Mouse (Mus musculus) CH12.LX (cell line): Measurements from ENCODE around the gene A230050P20Rik. TPM values are rescaled to one million over a fixed set of nuclear protein-coding genes. Genes with fewer than 3 reads are reported as not detected.

Source experiments
- DNase-seq: peaks from one replicate; pipeline ENCODE4 v3.0.0-alpha.2; 2013; ENCODE audit errors: extremely low read depth
- H3K27ac ChIP-seq: 2 replicates; pipeline ENCODE4 v1.5.1; 2012; ENCODE audit warnings: low read depth, mild to moderate bottlenecking, control low read depth, moderate library complexity; ENCODE audit not compliant: insufficient read depth
- H3K27me3 ChIP-seq: replicated peaks from 2 replicates; pipeline ENCODE3; 2012; ENCODE audit warnings: inconsistent platforms
- H3K36me3 ChIP-seq, 2 experiments: replicated peaks in 1 of 2; 2 replicates each; pipeline versions ENCODE3 to v1.6.1; 2012; ENCODE audit warnings: inconsistent platforms in 1 of 2, low read length in 1 of 2, mild to moderate bottlenecking in 1 of 2, mixed read lengths in 1 of 2, moderate library complexity in 1 of 2; ENCODE audit not compliant: control insufficient read depth in 1 of 2, insufficient read depth in 1 of 2
- H3K4me1 ChIP-seq, 2 experiments: 2 replicates each; pipeline ENCODE4 v1.6.1; 2012; ENCODE audit warnings: inconsistent platforms in 1 of 2, moderate library complexity in 1 of 2; ENCODE audit not compliant: insufficient read depth in 2 of 2, control insufficient read depth in 1 of 2
- H3K4me2 ChIP-seq: 2 replicates; pipeline ENCODE4 v1.6.1; 2012; ENCODE audit warnings: low read depth, mild to moderate bottlenecking, control low read depth; ENCODE audit not compliant: poor library complexity, insufficient read depth, severe bottlenecking
- H3K4me3 ChIP-seq, 3 experiments: fragments of 150-350 bp in 1 of 3; sonication (generic) in 1 of 3; replicated peaks in 1 of 3; 2 replicates each; pipeline versions ENCODE3 to v1.5.1; 2011 to 2012; ENCODE audit warnings: low read depth in 2 of 3, low read length in 2 of 3, mild to moderate bottlenecking in 2 of 3, moderate library complexity in 2 of 3, control low read depth in 1 of 3, improper control_type of control experiment in 1 of 3, inconsistent platforms in 1 of 3, mixed read lengths in 1 of 3; ENCODE audit not compliant: poor library complexity in 1 of 3
- H3K79me2 ChIP-seq: replicated peaks from 2 replicates; pipeline ENCODE4 v1.6.1; 2012; ENCODE audit warnings: mild to moderate bottlenecking, moderate library complexity; ENCODE audit not compliant: control insufficient read depth, poor library complexity, insufficient read depth, severe bottlenecking; ENCODE audit errors: extremely low read depth
- H3K9ac ChIP-seq: 2 replicates; pipeline ENCODE4 v1.6.1; 2012; ENCODE audit warnings: low read depth, mild to moderate bottlenecking, control low read depth, moderate library complexity; ENCODE audit not compliant: insufficient read depth
- H3K9me3 ChIP-seq: replicated peaks from 2 replicates; pipeline ENCODE3; 2012; ENCODE audit warnings: low read length, inconsistent platforms, mixed read lengths
- CHD1 ChIP-seq: IDR thresholded peaks from 2 replicates; pipeline ENCODE4 v1.6.1; 2012; ENCODE audit warnings: low read depth, low read length, improper control_type of control experiment, inconsistent platforms
- CHD2 ChIP-seq: IDR thresholded peaks from 2 replicates; pipeline ENCODE4 v1.6.1; 2011; ENCODE audit warnings: low read length, improper control_type of control experiment
- E2F4 ChIP-seq: IDR thresholded peaks from 2 replicates; pipeline ENCODE4 v1.6.1; 2011; ENCODE audit warnings: low read depth, low read length, improper control_type of control experiment; ENCODE audit not compliant: insufficient replicate concordance
- EP300 ChIP-seq: IDR thresholded peaks from 2 replicates; pipeline ENCODE4 v1.6.1; 2011; ENCODE audit warnings: low read length, improper control_type of control experiment
- ETS1 ChIP-seq: conservative IDR thresholded peaks from 2 replicates; pipeline ENCODE4 v1.6.1; 2012; ENCODE audit warnings: low read depth, mild to moderate bottlenecking, inconsistent platforms, low read length, improper control_type of control experiment, moderate library complexity
- IRF4 ChIP-seq: IDR thresholded peaks from 2 replicates; pipeline ENCODE4 v1.6.1; 2014; ENCODE audit warnings: low read depth, mild to moderate bottlenecking, inconsistent platforms, low read length, improper control_type of control experiment
- JUN ChIP-seq: IDR thresholded peaks from 2 replicates; pipeline ENCODE4 v1.6.1; 2011; ENCODE audit warnings: low read depth, mild to moderate bottlenecking, low read length, improper control_type of control experiment, moderate library complexity; ENCODE audit not compliant: insufficient read depth
- JUND ChIP-seq: conservative IDR thresholded peaks from 2 replicates; pipeline ENCODE4 v1.6.1; 2011; ENCODE audit warnings: low read depth, low read length, improper control_type of control experiment
- KAT2A ChIP-seq: IDR thresholded peaks from 2 replicates; pipeline ENCODE4 v1.6.1; 2012; ENCODE audit warnings: low read length, improper control_type of control experiment, inconsistent platforms; ENCODE audit not compliant: insufficient replicate concordance
- MAFK ChIP-seq: IDR thresholded peaks from 2 replicates; pipeline ENCODE4 v1.6.1; 2011; ENCODE audit warnings: low read length, improper control_type of control experiment; ENCODE audit not compliant: insufficient replicate concordance
- MAZ ChIP-seq: IDR thresholded peaks from 2 replicates; pipeline ENCODE4 v1.6.1; 2012; ENCODE audit warnings: low read depth, mild to moderate bottlenecking, inconsistent platforms, low read length, improper control_type of control experiment, moderate library complexity
- MEF2A ChIP-seq: IDR thresholded peaks from 2 replicates; pipeline ENCODE4 v1.6.1; 2014; ENCODE audit warnings: low read depth, mild to moderate bottlenecking, inconsistent platforms, low read length, improper control_type of control experiment, borderline replicate concordance
- MXI1 ChIP-seq: IDR thresholded peaks from 2 replicates; pipeline ENCODE4 v1.6.1; 2011; ENCODE audit warnings: mild to moderate bottlenecking, low read depth, low read length, improper control_type of control experiment
- MYC ChIP-seq: IDR thresholded peaks from 2 replicates; pipeline ENCODE4 v1.6.1; 2011; ENCODE audit warnings: low read depth, mild to moderate bottlenecking, improper control_type of control experiment, low read length
- NELFE ChIP-seq: IDR thresholded peaks from 2 replicates; pipeline ENCODE4 v1.6.1; 2011; ENCODE audit warnings: low read depth, low read length, improper control_type of control experiment
- NRF1 ChIP-seq: IDR thresholded peaks from 2 replicates; pipeline ENCODE4 v1.6.1; 2014; ENCODE audit warnings: low read depth, mild to moderate bottlenecking, inconsistent platforms, low read length, improper control_type of control experiment, moderate library complexity
- POLR2A ChIP-seq: IDR thresholded peaks from 2 replicates; pipeline ENCODE4 v1.6.1; 2011; ENCODE audit warnings: low read depth, mild to moderate bottlenecking, improper control_type of control experiment, low read length
- POLR2AphosphoS2 ChIP-seq: IDR thresholded peaks from 2 replicates; pipeline ENCODE4 v1.6.1; 2011; ENCODE audit warnings: low read depth, low read length, improper control_type of control experiment
- SIN3A ChIP-seq: IDR thresholded peaks from 2 replicates; pipeline ENCODE4 v1.6.1; 2012; ENCODE audit warnings: low read length, improper control_type of control experiment, inconsistent platforms
- SMC3 ChIP-seq: IDR thresholded peaks from 2 replicates; pipeline ENCODE4 v1.6.1; 2011; ENCODE audit warnings: low read depth, low read length, improper control_type of control experiment
- TBP ChIP-seq: conservative IDR thresholded peaks from 2 replicates; pipeline ENCODE4 v1.6.1; 2011; ENCODE audit warnings: low read depth, low read length, improper control_type of control experiment
- UBTF ChIP-seq: IDR thresholded peaks from 2 replicates; pipeline ENCODE4 v1.6.1; 2012; ENCODE audit warnings: low read depth, mild to moderate bottlenecking, inconsistent platforms, low read length, improper control_type of control experiment, moderate library complexity
- USF1 ChIP-seq: IDR thresholded peaks from 2 replicates; pipeline ENCODE4 v1.6.1; 2014; ENCODE audit warnings: low read depth, mild to moderate bottlenecking, inconsistent platforms, low read length, improper control_type of control experiment
- USF2 ChIP-seq: conservative IDR thresholded peaks from 2 replicates; pipeline ENCODE4 v1.6.1; 2011; ENCODE audit warnings: low read depth, low read length, improper control_type of control experiment
- ZC3H11A ChIP-seq: IDR thresholded peaks from 2 replicates; pipeline ENCODE4 v1.6.1; 2012; ENCODE audit warnings: low read depth, mild to moderate bottlenecking, inconsistent platforms, low read length, improper control_type of control experiment
- ZKSCAN1 ChIP-seq: IDR thresholded peaks from 2 replicates; pipeline ENCODE4 v1.6.1; 2012; ENCODE audit warnings: low read depth, inconsistent platforms, low read length, improper control_type of control experiment, borderline replicate concordance
- ZMIZ1 ChIP-seq: IDR thresholded peaks from 2 replicates; pipeline ENCODE4 v1.6.1; 2012; ENCODE audit warnings: low read depth, mild to moderate bottlenecking, inconsistent platforms, low read length, improper control_type of control experiment
- dilution Hi-C: fragments of 300-500 bp; cut with MboI; formaldehyde crosslinking; loops from 2 replicates; pipeline ENCODE4 v1.14.3; 2020; ENCODE audit warnings: low sequenced_read_pairs; ENCODE audit not compliant: extremely low pct_unique_long_range_greater_than_20kb, extremely low pct_ligation_motif_present
- in situ Hi-C: fragments of 300-500 bp; cut with MboI; formaldehyde crosslinking; loops from 3 replicates; pipeline ENCODE4 v1.14.3; 2019; ENCODE audit warnings: low sequenced_read_pairs, low pct_ligation_motif_present, low pct_unique_long_range_greater_than_20kb, mixed read lengths
- polyA plus RNA-seq: library from polyadenylated mRNA; unstranded; fragments of >175 nt; gene quantifications from 2 replicates; pipeline ENCODE4 v1.2.1, GENCODE M21; 2012; ENCODE audit warnings: low read depth; ENCODE audit not compliant: insufficient read length
- total RNA-seq, 2 experiments: library from RNA; depleted of rRNA; stranded (reverse); fragments of 300-350 nt in 1 of 2; fragments of >200 nt in 1 of 2; gene quantifications; 2 replicates each; pipeline ENCODE4 v1.2.3; 2012 to 2014

A230050P20Rik gene
- total and polyA plus RNA-seq, 3 experiments = 3.3 to 25.2 (median 11.0) TPM

DNA sequence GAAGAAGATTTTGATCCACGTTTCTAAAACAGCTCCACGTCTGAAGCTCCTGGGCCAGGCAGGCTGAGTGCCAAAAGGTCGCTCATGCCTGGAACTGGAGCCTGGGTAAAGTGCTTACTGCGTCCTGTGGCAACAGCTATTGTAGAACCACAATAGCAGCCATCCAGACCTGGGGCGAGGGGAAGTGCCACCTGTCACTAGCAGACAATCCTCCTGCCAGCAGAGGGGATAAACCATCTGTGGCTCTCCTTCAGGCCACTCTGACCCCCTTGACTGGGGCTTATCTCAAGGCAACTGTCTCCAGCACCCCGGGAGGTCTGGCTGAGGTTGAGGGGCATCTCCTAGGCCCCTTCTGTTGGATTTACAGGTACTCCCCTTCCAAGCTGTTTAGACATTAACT is 29.5 kb upstream of the A230050P20Rik start:
- H3K4me2 ChIP-seq = no peak overlapping the region
- H3K4me1 ChIP-seq = peaks cover 2 to 9% of the 10 kb centered on the region in 2 experiments; a peak in 2 of 4 replicates
- in situ Hi-C loops = no loop called here
- TF ChIP-seq NELFE = no peak
- no peak for TF ChIP-seq IRF4
- TF ChIP-seq ZMIZ1 = no peak
- no peak for TF ChIP-seq NRF1
- TF ChIP-seq MAZ = no peak
- TF ChIP-seq EP300 = no peak
- TF ChIP-seq ZC3H11A = no peak
- TF ChIP-seq MEF2A = no peak
- TF ChIP-seq USF2 = no peak
- TF ChIP-seq E2F4 = no peak
- TF ChIP-seq KAT2A = no peak
- no peak for TF ChIP-seq JUN
- no peak for TF ChIP-seq JUND
- no peak for TF ChIP-seq POLR2AphosphoS2
- H3K4me3 ChIP-seq = no peak overlapping the region
- H3K9ac ChIP-seq = no peak overlapping the region
- no peaks in the 10 kb centered on the region for H3K79me2 ChIP-seq
- no peak overlapping the region for H3K27ac ChIP-seq
- peaks cover 41% of the 10 kb centered on the region for H3K27me3 ChIP-seq
- no peak for DNase-seq
- H3K36me3 ChIP-seq = no peaks in the 10 kb centered on the region
- dilution Hi-C loops = no loop called here
- peaks cover 10% of the 10 kb centered on the region for H3K9me3 ChIP-seq

DNA sequence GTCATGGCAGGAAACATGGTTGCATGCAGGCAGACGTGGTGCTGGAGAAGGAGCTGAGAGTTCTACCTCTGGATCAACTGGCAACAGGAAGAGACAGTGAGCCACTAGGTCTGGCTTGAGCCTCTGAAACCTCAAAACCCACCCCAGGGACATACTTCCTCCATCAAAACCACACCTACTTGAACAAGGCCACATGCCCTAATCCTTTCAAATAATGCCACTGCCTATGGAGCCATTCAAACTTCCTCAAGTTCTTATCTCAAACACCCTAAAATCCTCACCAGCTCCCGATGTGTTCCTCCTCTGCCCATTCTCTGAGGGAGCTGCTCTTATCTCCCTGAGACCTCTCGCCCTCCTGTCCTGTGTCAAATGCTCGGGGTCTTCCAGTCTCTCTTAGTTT is 26.2 kb upstream of the A230050P20Rik start:
- Histone ChIP-seq H3K36me3 (no peaks in the 10 kb centered on the region), H3K4me2 (no peak overlapping the region), H3K27me3 (peaks cover 57% of the 10 kb centered on the region), H3K27ac (no peak overlapping the region), H3K4me1 (no peaks in the 10 kb centered on the region), H3K4me3 (no peak overlapping the region), H3K79me2 (no peaks in the 10 kb centered on the region), H3K9ac (no peak overlapping the region), H3K9me3 (peaks cover 10% of the 10 kb centered on the region)
- dilution Hi-C loops = no loop called here
- in situ Hi-C loops = no loop called here
- no peak for DNase-seq
- TF ChIP-seq POLR2AphosphoS2 (no peak), SIN3A (no peak), NELFE (no peak), CHD1 (no peak), ZKSCAN1 (no peak), SMC3 (no peak), ETS1 (no peak), CHD2 (no peak), USF2 (no peak), UBTF (no peak), E2F4 (no peak), MYC (no peak), ZMIZ1 (no peak), USF1 (no peak), MAFK (no peak), TBP (no peak), KAT2A (no peak), MXI1 (no peak), POLR2A (no peak), JUND (no peak)
